Comparison of ENCODE assay signal across 16 mouse cellular contexts in genomic region chr17:86477401-86477800, GRCm38 (mm10). TPM values are rescaled to one million over a fixed set of nuclear protein-coding genes. Genes with fewer than 3 reads are reported as not detected.
"Had no signal": no experiment of that assay in that cellular context is flagged by ENCODE, and none has a peak within 500 bp of the region (broad histone marks: within the 10 kb centered on the region; RNA-seq: fewer than 3 reads in every experiment).

No protein-coding gene starts in this region.

RNA-seq across cellular contexts. Expression of gene Gm10309, which starts 27.6 kb away (rescaled TPM):
- total RNA-seq: left cerebral cortex, adult 8-10 months; left cerebral cortex, postnatal 10 days; left cerebral cortex, postnatal 14 days; left cerebral cortex, postnatal 25 days; left cerebral cortex, postnatal 36 days; left cerebral cortex, postnatal 4 days; liver, adult 2 months; megakaryocyte progenitor cell, adult 5-6 weeks; megakaryocyte, adult 5-6 weeks; megakaryocyte-erythroid progenitor cell, adult 5-6 weeks; midbrain, postnatal 0 days; monocyte, adult 5-6 weeks had no signal
- polyA plus RNA-seq: liver, adult 2 months; liver, embryonic 13.5 days; liver, embryonic 15.5 days; macrophage; midbrain, embryonic 11.5 days had no signal
